Mouse (Mus musculus): Measurements from ENCODE around the gene Tmod1.

Tmod1 gene

GRCm38 (mm10) chr4:46089524-46090125 is 50.9 kb downstream of the Tmod1 start:
- in situ Hi-C loops (cut with MboI, MseI): no loop called here

GRCm38 (mm10) chr4:46092429-46093076 is 53.8 kb downstream of the Tmod1 start:
- in situ Hi-C loops (cut with MboI, MseI): no loop called here

- in situ Hi-C loops (cut with MboI, MseI): no loop called here
These were observed 56.4 kb downstream of the Tmod1 start for GRCm38 (mm10) chr4:46094916-46095825.

- in situ Hi-C loops (cut with MboI, MseI): no loop called here
These were observed 57.1 kb downstream of the Tmod1 start for GRCm38 (mm10) chr4:46095826-46096159.

- in situ Hi-C loops (cut with MboI, MseI): no loop called here
These were observed 57.8 kb downstream of the Tmod1 start for GRCm38 (mm10) chr4:46096546-46096945.

- in situ Hi-C loops (cut with MboI, MseI): no loop called here
These were observed 58.9 kb downstream of the Tmod1 start for GRCm38 (mm10) chr4:46097591-46097990.

- in situ Hi-C loops (cut with MboI, MseI): no loop called here
These were observed 60.4 kb downstream of the Tmod1 start for GRCm38 (mm10) chr4:46099132-46099531.

- in situ Hi-C loops (cut with MboI, MseI): no loop called here
These were observed 61.8 kb downstream of the Tmod1 start for GRCm38 (mm10) chr4:46100539-46100938.

GRCm38 (mm10) chr4:46101211-46101711 is 62.5 kb downstream of the Tmod1 start:
- in situ Hi-C loops (cut with MboI, MseI): no loop called here

- in situ Hi-C loops (cut with MboI, MseI): no loop called here
These were observed 63.5 kb downstream of the Tmod1 start for GRCm38 (mm10) chr4:46102078-46102769.

- in situ Hi-C loops (cut with MboI, MseI): no loop called here
These were observed 71.3 kb downstream of the Tmod1 start for GRCm38 (mm10) chr4:46110084-46110483.

GRCm38 (mm10) chr4:46111361-46111760 is 72.6 kb downstream of the Tmod1 start:
- in situ Hi-C loops (cut with MboI, MseI): no loop called here

GRCm38 (mm10) chr4:46115308-46115707 is 76.6 kb downstream of the Tmod1 start:
- in situ Hi-C loops (cut with MboI, MseI): no loop called here

GRCm38 (mm10) chr4:46116544-46117175 is 77.9 kb downstream of the Tmod1 start:
- in situ Hi-C loops (cut with MboI, MseI): no loop called here

GRCm38 (mm10) chr4:46117536-46117935 is 78.8 kb downstream of the Tmod1 start:
- in situ Hi-C loops (cut with MboI, MseI): no loop called here

- in situ Hi-C loops (cut with MboI, MseI): loop anchor here (10.0 kb wide), 1 partner anchor 175 kb away; no protein-coding TSS in a partner anchor
These were observed 80.9 kb downstream of the Tmod1 start for GRCm38 (mm10) chr4:46119514-46120094.

- in situ Hi-C loops (cut with MboI, MseI): loop anchor here (10.0 kb wide), 1 partner anchor 176 kb away; no protein-coding TSS in a partner anchor
These were observed 82.0 kb downstream of the Tmod1 start for GRCm38 (mm10) chr4:46120767-46121166.

- in situ Hi-C loops (cut with MboI, MseI): loop anchor here (10.0 kb wide), 1 partner anchor 179 kb away; no protein-coding TSS in a partner anchor
These were observed 84.6 kb downstream of the Tmod1 start for GRCm38 (mm10) chr4:46123358-46123757.

GRCm38 (mm10) chr4:46126541-46126940 is 87.8 kb downstream of the Tmod1 start:
- in situ Hi-C loops (cut with MboI, MseI): loop anchor here (10.0 kb wide), 1 partner anchor 182 kb away; no protein-coding TSS in a partner anchor

- in situ Hi-C loops (cut with MboI, MseI): loop anchor here (10.0 kb wide), 1 partner anchor 185 kb away; no protein-coding TSS in a partner anchor
These were observed 90.7 kb downstream of the Tmod1 start for GRCm38 (mm10) chr4:46129311-46130004.

Data from regulatory T cell (primary cell).